Mouse (Mus musculus): ENCODE measurements around the gene Adrb1.

DNA sequence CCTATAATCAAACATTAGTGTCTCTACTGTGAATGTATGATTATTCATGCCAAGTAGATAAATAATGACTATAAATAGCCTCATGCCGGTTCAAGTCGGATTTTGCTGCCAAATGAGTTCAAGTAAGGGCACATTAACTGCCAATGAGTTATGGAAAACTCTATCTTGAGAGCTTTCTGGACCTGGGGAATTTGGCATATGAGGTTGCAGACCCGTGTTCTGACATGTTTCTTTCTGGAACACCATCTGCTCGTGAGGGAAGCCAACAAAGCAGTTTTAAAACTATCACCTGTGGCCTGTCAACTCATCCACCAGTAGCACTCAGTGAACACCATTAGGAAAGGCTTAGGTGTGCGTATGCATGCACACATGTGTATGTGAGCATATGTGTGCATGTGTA lies 14.3 kb downstream of the Adrb1 start:
- TF ChIP-seq CTCF (IDR thresholded peaks at IDR 0.05; ENCODE audit: insufficient read depth, low read depth, low read length) (no peak), POLR2A (IDR thresholded peaks at IDR 0.05; ENCODE audit: insufficient read depth, low read depth, low read length) (no peak)

Measured in olfactory bulb, adult 2 months (tissue).